Mouse (Mus musculus): ENCODE measurements at regions not wholly inside any gene's neighbourhood (a gene's known extent, or its start where the extent isn't known, plus 50 kb on each side); places are given as distances from the start of the nearest gene placed in this dataset.

- DNase-seq, result no peak
These were observed 2154.8 kb downstream of the 4930444P10Rik start for GRCm38 (mm10) chr1:13938344-13938743.

GRCm38 (mm10) chr1:13935938-13936491, 2157.1 kb downstream of the 4930444P10Rik start:
- no peak for DNase-seq

- DNase-seq, result peak; percentile 4
These were observed 2164.4 kb downstream of the 4930444P10Rik start for GRCm38 (mm10) chr1:13928679-13929078.

- DNase-seq, result no peak
These were observed 2165.2 kb downstream of the 4930444P10Rik start for GRCm38 (mm10) chr1:13927964-13928363.

- DNase-seq, result no peak
These were observed 2167.1 kb downstream of the 4930444P10Rik start for GRCm38 (mm10) chr1:13925994-13926393.

- no peak for DNase-seq
These were observed 2177.9 kb downstream of the 4930444P10Rik start for GRCm38 (mm10) chr1:13915216-13915615.

GRCm38 (mm10) chr1:13879126-13879525, 2214.0 kb downstream of the 4930444P10Rik start:
- peak; percentile 7 for DNase-seq

- DNase-seq, result peak; percentile 43
These were observed 2219.2 kb downstream of the 4930444P10Rik start for GRCm38 (mm10) chr1:13873925-13874324.

- DNase-seq, result no peak
These were observed 2220.6 kb downstream of the 4930444P10Rik start for GRCm38 (mm10) chr1:13872536-13872935.

- no peak for DNase-seq
These were observed 2222.4 kb downstream of the 4930444P10Rik start for GRCm38 (mm10) chr1:13870631-13871286.

GRCm38 (mm10) chr1:13865713-13866112, 2227.4 kb downstream of the 4930444P10Rik start:
- DNase-seq, result no peak

GRCm38 (mm10) chr1:13863712-13864111, 2229.4 kb downstream of the 4930444P10Rik start:
- no peak for DNase-seq

- DNase-seq, result no peak
These were observed 2232.0 kb downstream of the 4930444P10Rik start for GRCm38 (mm10) chr1:13861070-13861511.

- no peak for DNase-seq
These were observed 2232.7 kb downstream of the 4930444P10Rik start for GRCm38 (mm10) chr1:13860469-13860868.

GRCm38 (mm10) chr1:13859723-13860122, 2233.4 kb downstream of the 4930444P10Rik start:
- DNase-seq, result peak; percentile 27

- DNase-seq, result no peak
These were observed 2234.6 kb downstream of the 4930444P10Rik start for GRCm38 (mm10) chr1:13858371-13859018.

- DNase-seq, result no peak
These were observed 2236.1 kb downstream of the 4930444P10Rik start for GRCm38 (mm10) chr1:13856998-13857397.

- DNase-seq, result no peak
These were observed 2242.0 kb downstream of the 4930444P10Rik start for GRCm38 (mm10) chr1:13851144-13851543.

GRCm38 (mm10) chr1:13849071-13849470, 2244.1 kb downstream of the 4930444P10Rik start:
- no peak for DNase-seq

GRCm38 (mm10) chr1:13846336-13846865, 2246.7 kb downstream of the 4930444P10Rik start:
- no peak for DNase-seq

- DNase-seq, result no peak
These were observed 2252.9 kb downstream of the 4930444P10Rik start for GRCm38 (mm10) chr1:13840309-13840622.

- peak; percentile 57 for DNase-seq
These were observed 2253.4 kb downstream of the 4930444P10Rik start for GRCm38 (mm10) chr1:13839619-13840308.

Measured in lung, postnatal 36 days (tissue).